Mouse (Mus musculus) brain, embryonic 14.5 days (tissue): ENCODE results near the gene Mrps6.

Experiments
- CTCF ChIP-seq: fragments of 200-500 bp; IDR thresholded peaks from 2 replicates; pipeline ENCODE4 v1.5.1; 2012; ENCODE audit warnings: inconsistent platforms, mild to moderate bottlenecking, moderate library complexity, borderline replicate concordance; ENCODE audit not compliant: insufficient read depth, insufficient read length; ENCODE audit errors: extremely low read depth
- POLR2A ChIP-seq: fragments of 200-500 bp; IDR thresholded peaks from 2 replicates; pipeline ENCODE4 v1.6.1; 2012; ENCODE audit warnings: mild to moderate bottlenecking, inconsistent platforms, borderline replicate concordance; ENCODE audit not compliant: poor library complexity, insufficient read depth, insufficient read length, severe bottlenecking; ENCODE audit errors: extremely low read depth

DNA sequence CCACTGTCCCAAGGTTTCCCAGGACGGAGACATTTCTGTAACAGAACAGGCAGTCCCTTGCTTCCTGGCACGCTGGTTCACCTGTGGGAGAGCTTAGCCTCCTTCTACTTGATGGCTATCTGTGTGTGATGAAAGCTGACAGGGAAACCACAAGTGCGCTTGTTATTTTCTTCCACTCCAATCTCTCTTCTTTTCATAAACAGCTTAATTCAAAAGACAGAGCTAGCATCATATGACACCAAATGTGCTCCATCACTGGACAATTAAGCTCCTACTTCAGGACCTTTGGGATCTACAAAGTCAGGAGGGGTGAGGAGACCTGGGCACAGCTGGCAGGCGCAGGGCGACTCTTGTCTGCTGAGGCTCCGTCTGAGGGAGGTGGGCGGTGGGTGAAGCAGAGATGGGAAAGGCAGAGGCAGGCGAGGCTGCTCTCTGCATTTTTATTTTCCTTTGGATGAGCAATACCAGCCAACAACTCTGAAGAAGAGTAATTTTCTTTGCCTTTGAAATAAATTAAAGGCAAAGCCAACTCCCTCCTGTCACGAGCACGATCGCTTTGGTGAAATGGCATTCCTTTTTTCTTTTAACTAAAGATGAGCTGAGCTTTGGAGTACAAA lies 76.2 kb downstream of the Mrps6 start:
- TF ChIP-seq POLR2A (no peak), CTCF (no peak)
